Mouse (Mus musculus) kidney, adult 9 months (tissue): ENCODE measurements around the gene Yme1l1.

Experiments used
- DNase-seq: peaks from one replicate; pipeline ENCODE4 v3.0.0; 2022

Gene Yme1l1

GRCm38 (mm10) chr2:23155777-23156607, at the start of gene Yme1l1, which contains the start of gene Mastl:
Gene Yme1l1, plus strand, starts transcription at chr2:23156369.
Gene Mastl, minus strand, starts transcription at chr2:23156024.
- peak; percentile 98 for DNase-seq

- no peak for DNase-seq
Measured at GRCm38 (mm10) chr2:23119573-23119972, 36.6 kb upstream of the Yme1l1 start.

GRCm38 (mm10) chr2:23155199-23155621, 959 bp upstream of the Yme1l1 start:
- DNase-seq: peak; percentile 47

GRCm38 (mm10) chr2:23156608-23157081, 476 bp downstream of the Yme1l1 start:
- DNase-seq: no peak

GRCm38 (mm10) chr2:23172305-23172704, 16.1 kb downstream of the Yme1l1 start:
- DNase-seq: no peak

GRCm38 (mm10) chr2:23194366-23194765, 38.2 kb downstream of the Yme1l1 start:
- DNase-seq: no peak

GRCm38 (mm10) chr2:23201034-23201433, 44.9 kb downstream of the Yme1l1 start:
- no peak for DNase-seq

GRCm38 (mm10) chr2:23202900-23203670, 46.9 kb downstream of the Yme1l1 start:
- no peak for DNase-seq

- no peak for DNase-seq
Measured at GRCm38 (mm10) chr2:23207070-23207526, 50.9 kb downstream of the Yme1l1 start, which contains the start of gene 4931423N10Rik. Gene 4931423N10Rik, plus strand, starts transcription at chr2:23207476.

GRCm38 (mm10) chr2:23213661-23214060, 57.5 kb downstream of the Yme1l1 start:
- DNase-seq: no peak

- DNase-seq: no peak
Measured at GRCm38 (mm10) chr2:23225199-23225598, 69.0 kb downstream of the Yme1l1 start.

GRCm38 (mm10) chr2:23228463-23228862, 72.3 kb downstream of the Yme1l1 start:
- DNase-seq: no peak

GRCm38 (mm10) chr2:23234065-23234773, 78.0 kb downstream of the Yme1l1 start:
- no peak for DNase-seq
